Mouse (Mus musculus) ES-Bruce4 (cell line): Measurements from ENCODE around the gene Gsc2.

ENCODE experiments used
- CTCF ChIP-seq: IDR thresholded peaks from one replicate; pipeline ENCODE4 v1.8.1; 2011; ENCODE audit warnings: low read depth, low read length
- POLR2A ChIP-seq: IDR thresholded peaks from one replicate; pipeline ENCODE4 v1.8.1; 2011; ENCODE audit warnings: low read length; ENCODE audit not compliant: insufficient read depth

DNA sequence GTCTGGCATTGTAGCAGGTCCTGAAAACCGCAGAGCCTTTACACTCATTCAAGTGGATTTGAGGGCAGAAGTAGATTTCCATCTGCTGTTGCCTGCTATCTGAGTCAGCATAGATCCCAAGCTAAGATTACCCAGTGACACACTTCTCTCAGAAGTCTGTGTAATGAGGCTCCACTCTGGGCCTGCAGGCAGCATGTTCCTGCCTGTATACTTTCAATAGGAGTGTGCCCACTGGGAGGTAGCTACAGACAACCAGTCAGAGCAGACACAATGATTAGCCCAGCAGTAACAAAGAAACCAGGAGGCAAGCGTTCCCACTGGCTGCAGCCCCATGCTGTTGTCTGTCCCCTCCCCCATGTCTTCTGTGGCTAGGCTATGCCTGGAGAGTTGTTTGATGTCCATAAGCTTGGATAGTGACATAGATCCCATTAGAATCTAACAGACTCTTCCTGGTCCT is 34.6 kb upstream of the Gsc2 start:
- TF ChIP-seq CTCF (no peak), POLR2A (no peak)
